Mouse (Mus musculus) erythroblast, embryonic 14.5 days (primary cell): Measurements from ENCODE around the gene Tssk6. TPM values are rescaled to one million over a fixed set of nuclear protein-coding genes. Genes with fewer than 3 reads are reported as not detected.

Experiments used
- H3K27me3 ChIP-seq: 2 replicates; pipeline ENCODE4 v1.6.1; 2012; ENCODE audit warnings: inconsistent platforms; ENCODE audit not compliant: control insufficient read depth
- H3K36me3 ChIP-seq: 2 replicates; pipeline ENCODE4 v1.6.1; 2012; ENCODE audit warnings: mild to moderate bottlenecking, inconsistent platforms; ENCODE audit not compliant: control insufficient read depth
- H3K4me1 ChIP-seq: 2 replicates; pipeline ENCODE4 v1.6.1; 2012; ENCODE audit warnings: inconsistent platforms; ENCODE audit not compliant: control insufficient read depth
- H3K4me3 ChIP-seq: replicated peaks from 2 replicates; pipeline ENCODE3; 2012; ENCODE audit warnings: moderate library complexity, mild to moderate bottlenecking, inconsistent platforms
- H3K9me3 ChIP-seq: 2 replicates; pipeline ENCODE4 v1.6.1; 2012; ENCODE audit warnings: low read length, inconsistent platforms, mixed read lengths; ENCODE audit not compliant: control insufficient read depth
- GATA1 ChIP-seq: IDR thresholded peaks from 2 replicates; pipeline ENCODE4 v1.6.1; 2012; ENCODE audit warnings: low read length, inconsistent platforms, mixed read lengths
- TAL1 ChIP-seq: IDR thresholded peaks from 3 replicates; pipeline ENCODE4 v1.6.1; 2012; ENCODE audit warnings: low read length, inconsistent platforms, mixed read lengths
- polyA plus RNA-seq: library from polyadenylated mRNA; stranded (reverse); fragments of >175 nt; gene quantifications from 2 replicates; pipeline ENCODE4 v1.2.3, GENCODE M21; 2012

The Tssk6 gene
- polyA plus RNA-seq, 1 experiment = 0.10 TPM

GRCm38 (mm10) chr8:69870907-69871306 is 31.1 kb upstream of the Tssk6 start:
- no peaks in the 10 kb centered on the region for H3K4me1 ChIP-seq
- H3K36me3 ChIP-seq = no peaks in the 10 kb centered on the region
- H3K9me3 ChIP-seq = no peaks in the 10 kb centered on the region
- H3K4me3 ChIP-seq = no peak overlapping the region
- H3K27me3 ChIP-seq = no peaks in the 10 kb centered on the region; the same call in 1 of the 2 replicates
- TF ChIP-seq TAL1 (no peak), GATA1 (no peak)

DNA sequence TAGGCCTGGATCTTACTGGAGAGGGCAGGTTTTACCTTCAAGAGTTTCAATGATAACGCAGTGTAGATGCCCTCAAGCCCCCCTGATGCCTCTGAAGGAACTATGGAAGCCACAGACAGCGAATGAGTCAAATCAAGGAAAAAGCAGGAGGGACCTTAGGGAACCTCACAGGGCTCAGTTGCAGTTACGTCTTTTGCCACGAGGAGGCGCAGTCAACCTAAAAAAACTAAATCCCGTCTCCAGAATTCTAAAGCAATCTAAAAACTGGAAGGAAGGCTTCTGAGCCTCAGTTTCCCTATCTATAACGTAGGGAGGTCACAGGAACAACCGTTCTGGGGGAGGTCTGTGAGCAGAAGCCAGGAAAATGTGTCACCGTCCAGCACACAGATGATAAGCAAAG is 27.8 kb upstream of the Tssk6 start:
- Histone ChIP-seq H3K27me3 (peaks cover 9% of the 10 kb centered on the region), H3K36me3 (no peaks in the 10 kb centered on the region), H3K4me3 (no peak overlapping the region), H3K4me1 (no peaks in the 10 kb centered on the region), H3K9me3 (no peaks in the 10 kb centered on the region)
- no peak for TF ChIP-seq GATA1
- no peak for TF ChIP-seq TAL1

GRCm38 (mm10) chr8:69874654-69875053 is 27.3 kb upstream of the Tssk6 start:
- Histone ChIP-seq H3K27me3 (peaks cover 14% of the 10 kb centered on the region), H3K4me1 (no peaks in the 10 kb centered on the region), H3K9me3 (no peaks in the 10 kb centered on the region), H3K36me3 (no peaks in the 10 kb centered on the region), H3K4me3 (no peak overlapping the region)
- no peak for TF ChIP-seq TAL1
- no peak for TF ChIP-seq GATA1

DNA sequence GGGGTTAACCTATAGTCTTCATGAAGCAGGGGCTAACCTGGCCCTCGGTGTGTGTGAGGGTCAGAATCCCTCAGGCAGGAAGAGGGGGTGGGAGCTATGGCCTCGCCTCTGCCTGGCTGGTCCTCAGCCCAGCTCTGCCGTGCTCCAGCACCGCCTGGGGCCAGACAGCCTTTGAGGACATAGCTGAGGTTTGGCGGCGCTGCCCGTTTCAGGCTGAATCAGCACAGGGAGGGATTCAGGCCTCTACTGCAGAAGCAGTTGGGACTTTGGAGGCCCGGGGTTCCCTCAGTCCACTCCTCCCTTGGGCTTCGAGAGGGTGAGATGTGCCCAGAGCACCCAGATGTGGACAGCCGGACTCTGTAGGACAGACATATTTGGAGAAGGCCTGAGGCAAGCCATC is 25.9 kb upstream of the Tssk6 start:
- Histone ChIP-seq H3K27me3 (peaks cover 28% of the 10 kb centered on the region), H3K4me1 (no peaks in the 10 kb centered on the region; the same call in 1 of the 2 replicates)
- TF ChIP-seq TAL1 = no peak
- TF ChIP-seq GATA1 = no peak

DNA sequence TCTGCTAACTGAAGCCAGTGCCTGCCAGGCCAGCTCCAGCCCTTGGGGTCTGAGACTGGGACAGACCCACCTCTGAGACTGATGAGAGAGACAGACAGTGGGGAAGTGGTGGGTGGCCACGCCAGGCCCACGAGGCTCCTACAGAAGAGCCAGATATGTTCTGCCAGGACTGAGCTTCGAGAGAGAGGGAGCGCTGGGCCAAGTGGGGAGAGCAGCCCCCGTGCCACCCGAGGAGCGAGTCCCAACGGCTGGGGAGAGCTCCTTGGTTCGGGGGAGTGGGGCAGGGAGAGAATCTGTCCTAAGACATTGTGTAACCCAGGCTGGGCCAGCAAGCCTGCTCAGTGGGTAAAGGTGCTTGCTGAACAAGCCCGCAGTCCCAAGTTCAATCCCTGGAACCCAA is 25.0 kb upstream of the Tssk6 start:
- Histone ChIP-seq H3K4me1 (peaks cover 6% of the 10 kb centered on the region), H3K36me3 (no peaks in the 10 kb centered on the region), H3K27me3 (peaks cover 37% of the 10 kb centered on the region), H3K9me3 (peaks cover 14% of the 10 kb centered on the region), H3K4me3 (no peak overlapping the region)
- TF ChIP-seq GATA1 = no peak
- TF ChIP-seq TAL1 = no peak

More for the DNA sequence above, 25.9 kb upstream of the Tssk6 start:
- no peak overlapping the region for H3K4me3 ChIP-seq
- H3K36me3 ChIP-seq = no peaks in the 10 kb centered on the region
- H3K9me3 ChIP-seq = peaks cover 6% of the 10 kb centered on the region

DNA sequence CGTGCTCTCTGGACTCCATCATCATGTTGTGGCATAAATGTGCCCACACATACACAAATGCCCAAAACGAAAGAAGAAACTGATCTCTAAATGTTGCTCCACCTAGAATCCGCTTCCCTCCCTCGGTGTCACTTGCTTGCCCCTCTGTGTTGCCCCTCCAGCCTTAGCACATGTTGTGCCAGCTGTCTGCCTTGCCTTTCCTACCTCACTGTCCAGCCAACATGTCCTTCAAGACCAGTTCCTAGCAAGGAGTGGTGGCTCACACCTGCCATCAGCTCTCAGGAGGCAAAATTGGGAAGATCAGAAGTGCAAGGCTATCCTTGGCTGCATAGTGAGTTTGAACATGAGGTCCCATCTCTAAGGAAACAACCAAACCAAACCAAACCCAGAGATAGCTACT is 24.6 kb upstream of the Tssk6 start:
- Histone ChIP-seq H3K27me3 (peaks cover 41% of the 10 kb centered on the region), H3K9me3 (peaks cover 19% of the 10 kb centered on the region), H3K4me3 (no peak overlapping the region), H3K4me1 (peaks cover 10% of the 10 kb centered on the region), H3K36me3 (no peaks in the 10 kb centered on the region)
- TF ChIP-seq TAL1 (no peak), GATA1 (no peak)

DNA sequence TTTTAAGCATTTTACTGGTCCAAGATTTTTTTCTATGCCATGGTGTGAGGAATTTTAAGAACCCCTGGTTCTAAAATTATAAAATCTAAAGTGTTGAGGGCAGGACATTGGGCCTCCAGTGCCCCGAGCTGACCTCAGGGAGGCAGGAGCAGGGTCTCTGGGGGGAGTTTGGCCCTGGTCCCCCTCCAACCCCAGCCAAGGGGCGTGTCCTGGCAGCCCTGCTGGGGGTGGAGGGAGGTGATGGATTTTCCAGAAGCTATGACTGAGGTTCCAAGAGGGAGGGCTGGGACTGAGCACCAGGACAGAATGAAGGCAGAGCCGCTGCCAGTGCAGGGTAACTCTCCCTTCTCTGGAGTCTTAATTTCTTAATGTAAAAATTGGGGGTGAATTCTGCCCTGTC is 24.0 kb upstream of the Tssk6 start:
- Histone ChIP-seq H3K27me3 (peaks cover 47% of the 10 kb centered on the region), H3K4me3 (no peak overlapping the region), H3K9me3 (peaks cover 25% of the 10 kb centered on the region), H3K4me1 (peaks cover 13% of the 10 kb centered on the region), H3K36me3 (no peaks in the 10 kb centered on the region)
- no peak for TF ChIP-seq TAL1
- no peak for TF ChIP-seq GATA1

DNA sequence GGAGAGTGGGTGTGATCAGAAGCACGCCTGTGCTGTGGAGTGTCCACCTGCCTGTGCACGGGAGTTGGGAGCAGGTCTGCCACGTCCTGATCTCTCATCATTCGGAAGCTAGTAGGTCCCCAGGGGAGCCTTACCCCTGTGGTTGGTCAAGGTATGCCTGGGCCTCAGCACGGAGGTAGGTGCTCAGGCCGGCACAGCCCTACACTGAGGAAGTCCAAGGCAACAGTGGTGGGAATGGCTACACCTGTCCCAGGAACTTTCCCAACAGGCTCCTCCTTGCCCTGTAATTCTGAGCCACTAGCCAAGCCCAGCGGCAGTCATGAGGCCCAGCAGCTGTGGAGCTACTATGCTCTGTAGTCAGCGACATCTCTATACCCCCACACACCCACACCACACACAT is 22.3 kb upstream of the Tssk6 start:
- Histone ChIP-seq H3K27me3 (peaks cover 64% of the 10 kb centered on the region), H3K9me3 (peaks cover 29% of the 10 kb centered on the region)
- no peak for TF ChIP-seq GATA1
- TF ChIP-seq TAL1 = no peak

GRCm38 (mm10) chr8:69880841-69881240 is 21.1 kb upstream of the Tssk6 start:
- H3K4me3 ChIP-seq = no peak overlapping the region
- H3K4me1 ChIP-seq = peaks cover 15% of the 10 kb centered on the region
- no peaks in the 10 kb centered on the region for H3K36me3 ChIP-seq
- peaks cover 76% of the 10 kb centered on the region for H3K27me3 ChIP-seq
- peaks cover 29% of the 10 kb centered on the region for H3K9me3 ChIP-seq
- no peak for TF ChIP-seq GATA1
- no peak for TF ChIP-seq TAL1

More for the DNA sequence above, 22.3 kb upstream of the Tssk6 start:
- H3K4me1 ChIP-seq = peaks cover 13% of the 10 kb centered on the region
- H3K36me3 ChIP-seq = no peaks in the 10 kb centered on the region
- no peak overlapping the region for H3K4me3 ChIP-seq

- Histone ChIP-seq H3K9me3 (peaks cover 29% of the 10 kb centered on the region), H3K4me1 (peaks cover 15% of the 10 kb centered on the region), H3K36me3 (no peaks in the 10 kb centered on the region), H3K27me3 (peaks cover 81% of the 10 kb centered on the region), H3K4me3 (no peak overlapping the region)
- TF ChIP-seq TAL1 = no peak
- TF ChIP-seq GATA1 = no peak
These were observed 20.6 kb upstream of the Tssk6 start for GRCm38 (mm10) chr8:69881261-69881865.
